Comparison of ENCODE assay signal across 9 mouse cellular contexts in the genomic region with DNA sequence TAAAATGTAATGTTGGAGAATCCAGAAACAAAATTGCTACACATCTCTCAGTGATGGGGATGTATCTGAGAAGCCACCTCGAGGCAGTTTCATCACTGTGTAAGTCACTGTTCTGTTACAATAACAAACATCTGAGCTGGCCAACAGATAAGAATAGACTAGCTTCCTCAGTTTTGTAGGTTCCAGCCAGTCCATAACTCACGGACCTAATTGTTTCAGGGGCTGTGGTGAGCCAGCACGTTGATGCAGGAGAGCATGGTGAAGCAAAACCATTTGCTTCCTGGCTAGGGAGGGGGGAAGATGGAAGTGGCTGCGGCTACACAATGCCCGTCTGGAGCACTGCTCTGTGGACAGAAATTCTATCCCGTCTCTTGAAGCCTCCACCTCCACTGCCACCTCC. TPM values are rescaled to one million over a fixed set of nuclear protein-coding genes. Genes with fewer than 3 reads are reported as not detected.
A peak's percentile ranks its signal among the peaks of the same experiment; 100 is the strongest.
DNase-seq lines count a peak whose midpoint lies in the region; ATAC-seq and TF ChIP-seq lines count a peak whose summit lies in the region.
"Had no signal": no experiment of that assay in that cellular context is flagged by ENCODE, and none has a peak within 500 bp of the region (broad histone marks: within the 10 kb centered on the region; RNA-seq: fewer than 3 reads in every experiment).

No protein-coding gene starts in this region.

- TF ChIP-seq CTCF in stomach, postnatal 0 days (IDR thresholded peaks at IDR 0.05; ENCODE audit: low read depth) = no peak

- peak overlapping the region; percentile 1 for H3K4me2 ChIP-seq in heart, embryonic 15.5 days
- H3K4me2 ChIP-seq in kidney, embryonic 16.5 days (replicated peaks; ENCODE audit: low read depth, low read length) = no peak overlapping the region
- no peak overlapping the region for H3K4me2 ChIP-seq in stomach, postnatal 0 days (replicated peaks; ENCODE audit: low read depth)
- H3K4me2 ChIP-seq: hindbrain, embryonic 15.5 days had no signal

- no peaks in the 10 kb centered on the region for H3K36me3 ChIP-seq in heart, embryonic 15.5 days
- no peaks in the 10 kb centered on the region for H3K36me3 ChIP-seq in megakaryocyte, embryonic 14.5 days (replicated peaks; ENCODE audit: low read length)
- H3K36me3 ChIP-seq in kidney, embryonic 16.5 days (ENCODE audit: insufficient read depth, low read length) = no peaks in the 10 kb centered on the region
- no peaks in the 10 kb centered on the region for H3K36me3 ChIP-seq in stomach, postnatal 0 days (ENCODE audit: control insufficient read depth, insufficient read depth, low read length)
- H3K36me3 ChIP-seq: hindbrain, embryonic 15.5 days had no signal

- no peak for TF ChIP-seq EP300 in stomach, postnatal 0 days (optimal IDR thresholded peaks at IDR 0.05)

- no peaks in the 10 kb centered on the region for H3K27me3 ChIP-seq in heart, embryonic 15.5 days
- H3K27me3 ChIP-seq in megakaryocyte, embryonic 14.5 days (replicated peaks) = peaks cover 7% of the 10 kb centered on the region
- no peaks in the 10 kb centered on the region for H3K27me3 ChIP-seq in kidney, embryonic 16.5 days (ENCODE audit: insufficient read depth, low read length)
- H3K27me3 ChIP-seq in stomach, postnatal 0 days (ENCODE audit: control insufficient read depth, insufficient read depth, low read length) = no peaks in the 10 kb centered on the region
- H3K27me3 ChIP-seq: hindbrain, embryonic 15.5 days had no signal

- H3K9me3 ChIP-seq in heart, embryonic 15.5 days (replicated peaks) = no peaks in the 10 kb centered on the region
- no peaks in the 10 kb centered on the region for H3K9me3 ChIP-seq in megakaryocyte, embryonic 14.5 days
- no peaks in the 10 kb centered on the region for H3K9me3 ChIP-seq in kidney, embryonic 16.5 days (ENCODE audit: low read length)
- H3K9me3 ChIP-seq in stomach, postnatal 0 days (ENCODE audit: control insufficient read depth, low read length) = no peaks in the 10 kb centered on the region
- H3K9me3 ChIP-seq: hindbrain, embryonic 15.5 days had no signal

- peak overlapping the region; percentile 69 for H3K27ac ChIP-seq in heart, embryonic 15.5 days
- peak overlapping the region; percentile 41 for H3K27ac ChIP-seq in kidney, embryonic 16.5 days (ENCODE audit: low read length)
- H3K27ac ChIP-seq in stomach, postnatal 0 days (replicated peaks) = no peak overlapping the region
- H3K27ac ChIP-seq: hindbrain, embryonic 15.5 days had no signal

- WGBS in heart, embryonic 15.5 days = 21% methylated on average over 6 of the region's 6 CpGs
- WGBS in kidney, embryonic 16.5 days = 15% methylated on average over 6 of the region's 6 CpGs
- 35% methylated on average over 6 of the region's 6 CpGs for WGBS in stomach, postnatal 0 days

- no peak overlapping the region for H3K4me3 ChIP-seq in heart, embryonic 15.5 days
- H3K4me3 ChIP-seq in megakaryocyte, embryonic 14.5 days (replicated peaks) = peak overlapping the region; percentile 35
- H3K4me3 ChIP-seq in kidney, embryonic 16.5 days (ENCODE audit: low read length) = no peak overlapping the region
- no peak overlapping the region for H3K4me3 ChIP-seq in stomach, postnatal 0 days (ENCODE audit: low read depth, low read length)
- H3K4me3 ChIP-seq: erythroblast, embryonic 14.5 days; hindbrain, embryonic 15.5 days had no signal

- H3K4me1 ChIP-seq in heart, embryonic 15.5 days (replicated peaks) = peaks cover 24% of the 10 kb centered on the region
- H3K4me1 ChIP-seq in megakaryocyte, embryonic 14.5 days = peaks cover 39% of the 10 kb centered on the region
- H3K4me1 ChIP-seq in kidney, embryonic 16.5 days (ENCODE audit: insufficient read depth, low read length) = no peaks in the 10 kb centered on the region
- H3K4me1 ChIP-seq in stomach, postnatal 0 days (replicated peaks; ENCODE audit: control insufficient read depth, insufficient read depth) = no peaks in the 10 kb centered on the region

- intact Hi-C loops in heart, postnatal 14 days (cut with DNase I) = no loop called here

- DNase-seq in heart, postnatal 14 days = no peak
- no peak for DNase-seq in stomach, postnatal 0 days (ENCODE audit: low spot score)
- DNase-seq in right cerebral cortex, adult 18-20 months = no peak

- no peak for ATAC-seq in heart, embryonic 15.5 days (replicated peaks; ENCODE audit: insufficient number of reproducible peaks, insufficient read depth, low FRiP score, low read depth)
- no peak for ATAC-seq in megakaryocyte, adult 5-6 weeks (ENCODE audit: poor library complexity, severe bottlenecking)
- no peak for ATAC-seq in kidney, embryonic 16.5 days (ENCODE audit: low FRiP score, low TSS enrichment)
- ATAC-seq in stomach, postnatal 0 days (ENCODE audit: low FRiP score, low TSS enrichment) = no peak

- no peak overlapping the region for H3K9ac ChIP-seq in heart, embryonic 15.5 days
- no peak overlapping the region for H3K9ac ChIP-seq in kidney, embryonic 16.5 days (replicated peaks; ENCODE audit: low read length)
- no peak overlapping the region for H3K9ac ChIP-seq in stomach, postnatal 0 days (ENCODE audit: low read length)
- H3K9ac ChIP-seq: hindbrain, embryonic 15.5 days had no signal

RNA-seq across cellular contexts. Expression of a gene that starts 52.8 kb away (rescaled TPM):
- 0.13 and 0.18 TPM in 2 replicates for polyA plus RNA-seq in heart, embryonic 15.5 days (2015; fragmentation: Nextera tagmentation; extraction: Ambion mirVana)
- not detected for total RNA-seq in heart, postnatal 14 days (2021)
- polyA plus RNA-seq in megakaryocyte, embryonic 14.5 days (2012; ENCODE audit: insufficient read depth, low replicate concordance) = not detected in 2 replicates
- total RNA-seq in megakaryocyte, adult 5-6 weeks (2015) = 1.0 and 1.6 TPM in 2 replicates
- 0.98 and 1.2 TPM in 2 replicates for total RNA-seq in megakaryocyte, adult 5-6 weeks (2017)
- 0.21 and 0.30 TPM in 2 replicates for polyA plus RNA-seq in kidney, embryonic 16.5 days (2015; fragmentation: Nextera tagmentation; extraction: Ambion mirVana)
- polyA plus RNA-seq in stomach, postnatal 0 days (2015; fragmentation: Nextera tagmentation; extraction: Ambion mirVana) = 0.04 and 0.11 TPM in 2 replicates
- polyA plus RNA-seq: erythroblast, embryonic 14.5 days had no signal
